Mouse (Mus musculus) spleen, postnatal 10 days (tissue): ENCODE measurements around the gene Exosc2.
A peak's percentile ranks its signal among the peaks of the same experiment; 100 is the strongest.

Source experiments
- DNase-seq, 2 experiments: peaks; one replicate each; pipeline ENCODE4 v3.0.0; 2021 to 2022; ENCODE audit warnings: low spot score in 2 of 2

The Exosc2 gene

GRCm38 (mm10) chr2:31670551-31671035 is at the start of gene Exosc2:
Gene Exosc2, plus strand, starts transcription at chr2:31670715.
- peak; percentile 88 to 91 for DNase-seq

- no peak for DNase-seq
Observed at GRCm38 (mm10) chr2:31633531-31633930, 37.0 kb upstream of the Exosc2 start.

DNA sequence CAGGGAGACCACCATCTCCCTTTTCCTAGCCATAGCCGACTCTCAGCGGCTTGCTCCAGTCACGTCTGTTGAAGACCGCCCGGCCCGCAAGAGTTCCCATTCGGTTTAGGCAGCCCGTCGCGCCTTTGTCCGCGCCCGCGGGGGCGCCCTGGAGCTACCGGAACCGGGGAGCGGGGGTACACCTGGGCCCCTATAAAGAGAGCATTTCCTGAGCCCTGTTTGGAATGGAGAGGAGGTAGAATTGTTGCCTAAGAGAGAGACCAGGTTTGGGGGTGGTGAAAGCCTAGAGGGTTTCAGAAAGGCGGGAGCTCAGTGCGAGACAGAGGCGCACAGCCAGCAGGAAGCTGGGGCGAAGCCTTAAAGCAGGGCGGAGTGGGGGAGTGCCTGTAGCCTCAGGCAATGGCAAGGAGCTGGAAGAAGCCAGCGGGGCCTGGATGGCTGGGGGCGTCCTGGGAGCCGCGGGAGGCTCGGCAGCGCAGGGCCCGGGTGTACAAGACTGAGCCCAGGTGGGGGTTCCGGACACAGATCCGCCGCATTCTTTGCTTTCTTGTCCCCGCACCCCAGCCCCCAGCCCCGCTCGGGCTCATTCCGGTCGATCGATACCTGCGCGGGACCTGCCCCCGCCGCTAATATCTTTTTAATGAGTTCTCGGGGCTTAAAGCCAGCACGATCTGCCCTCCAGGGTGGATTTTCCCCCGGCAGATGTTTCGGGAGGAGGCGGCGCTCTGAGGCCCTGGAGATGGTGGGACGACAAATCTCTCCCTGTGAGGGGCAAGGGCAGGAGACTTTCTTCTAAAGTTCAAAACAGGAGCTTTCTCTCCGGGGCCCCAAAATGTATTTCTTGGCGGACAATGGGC is 35.0 kb upstream of the Exosc2 start:
- DNase-seq: no peak

GRCm38 (mm10) chr2:31636138-31636741 is 34.3 kb upstream of the Exosc2 start:
- no peak for DNase-seq

DNA sequence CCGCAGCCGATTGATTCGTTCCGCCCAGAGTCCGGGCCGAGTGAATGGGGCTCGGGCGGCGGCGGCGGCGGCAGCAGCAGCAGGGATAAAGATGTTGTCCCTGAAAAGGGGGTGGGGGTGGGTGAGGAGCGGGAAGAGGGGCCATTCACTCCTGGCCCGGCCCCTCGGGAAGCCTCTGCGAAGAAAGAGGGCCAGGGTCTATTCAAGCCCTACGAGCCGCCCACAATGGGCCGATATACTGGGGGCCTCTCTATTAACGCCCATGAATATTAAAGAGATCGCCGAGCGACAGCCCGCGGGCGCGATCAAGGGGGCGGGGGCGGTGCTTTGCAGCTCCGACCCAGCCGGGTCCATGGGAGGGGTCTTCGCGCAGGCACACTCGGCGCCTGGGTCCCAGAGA is 33.8 kb upstream of the Exosc2 start:
- no peak for DNase-seq

GRCm38 (mm10) chr2:31637311-31637710 is 33.2 kb upstream of the Exosc2 start:
- DNase-seq: no peak

DNA sequence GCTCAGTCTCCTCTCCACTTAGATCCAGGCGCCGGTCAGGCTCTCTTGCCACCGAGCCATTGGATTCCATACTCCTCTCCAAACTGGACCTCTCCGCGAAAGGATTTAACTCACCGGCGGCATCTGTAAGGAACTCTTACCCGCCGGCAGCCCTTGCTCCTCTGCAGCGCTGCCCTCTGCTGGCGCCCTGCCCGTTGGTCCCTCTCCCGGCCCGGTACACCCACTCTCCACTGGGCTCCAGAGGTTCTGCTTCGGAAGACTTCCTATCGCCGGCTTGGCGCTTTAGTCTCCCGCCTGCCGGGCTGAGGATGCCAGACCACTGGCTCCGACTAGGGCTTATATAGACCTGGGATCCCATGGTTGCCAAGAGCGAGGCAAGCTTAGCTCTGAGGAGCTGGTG is 32.7 kb upstream of the Exosc2 start:
- DNase-seq: peak in 1 of 2 experiments; percentile 53

DNA sequence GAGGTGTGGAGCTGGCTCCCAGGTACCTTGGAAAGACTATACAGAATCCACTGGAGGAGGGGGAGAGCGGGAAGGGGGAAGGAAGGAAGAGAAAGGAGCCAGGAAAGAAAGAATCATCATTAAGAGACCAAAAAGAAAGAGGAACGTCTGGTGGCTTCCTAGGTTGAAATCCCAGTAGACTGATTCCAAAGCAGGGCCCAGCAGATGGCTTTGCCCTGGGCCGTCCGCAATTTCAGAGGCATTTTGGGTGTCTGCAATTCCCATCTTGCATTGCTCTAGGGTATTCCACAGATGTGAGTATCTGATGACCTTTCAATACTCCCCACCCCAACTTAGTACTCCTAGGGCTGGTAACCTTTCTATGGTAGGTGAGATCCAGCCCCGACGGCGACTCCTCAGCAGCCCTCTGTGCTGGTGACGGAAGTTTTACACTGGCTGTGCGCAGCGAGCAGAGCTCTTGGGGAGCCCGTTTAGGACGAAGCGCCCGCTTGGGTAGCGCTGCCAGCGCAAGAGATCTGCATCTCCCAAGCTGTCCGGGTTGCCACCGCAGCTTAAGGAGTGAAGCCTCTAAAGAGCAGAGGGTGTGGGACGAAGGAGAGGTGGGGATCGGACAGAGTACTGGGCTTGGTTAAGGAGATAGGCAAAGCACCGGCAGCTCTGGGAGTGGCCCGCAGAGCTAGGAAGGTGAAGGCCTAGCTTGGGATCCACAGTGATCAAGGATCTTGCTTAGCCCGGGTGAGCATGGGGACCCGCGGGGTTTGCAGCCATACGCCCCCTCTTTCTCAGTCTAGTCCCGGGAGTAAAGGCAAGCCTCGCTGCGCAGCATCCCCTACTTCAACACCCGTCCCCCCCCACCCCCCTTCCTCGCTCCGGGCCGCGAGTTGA is 31.7 kb upstream of the Exosc2 start:
- no peak for DNase-seq

DNA sequence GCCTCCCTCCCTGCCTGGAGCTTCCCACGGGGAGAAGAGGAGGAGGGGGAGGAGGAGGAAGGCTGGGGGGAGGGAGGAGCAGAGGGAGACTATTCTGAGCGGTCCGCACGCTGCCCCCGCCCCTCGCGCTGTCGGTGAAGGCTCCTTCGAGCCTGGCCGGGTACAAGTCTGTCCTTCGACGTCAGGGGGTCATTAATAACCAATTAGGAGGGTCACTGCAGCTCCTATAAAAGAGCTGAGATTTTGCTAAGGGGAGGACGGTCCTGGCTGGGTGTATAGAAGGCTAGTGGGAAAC is 31.1 kb upstream of the Exosc2 start:
- no peak for DNase-seq

DNA sequence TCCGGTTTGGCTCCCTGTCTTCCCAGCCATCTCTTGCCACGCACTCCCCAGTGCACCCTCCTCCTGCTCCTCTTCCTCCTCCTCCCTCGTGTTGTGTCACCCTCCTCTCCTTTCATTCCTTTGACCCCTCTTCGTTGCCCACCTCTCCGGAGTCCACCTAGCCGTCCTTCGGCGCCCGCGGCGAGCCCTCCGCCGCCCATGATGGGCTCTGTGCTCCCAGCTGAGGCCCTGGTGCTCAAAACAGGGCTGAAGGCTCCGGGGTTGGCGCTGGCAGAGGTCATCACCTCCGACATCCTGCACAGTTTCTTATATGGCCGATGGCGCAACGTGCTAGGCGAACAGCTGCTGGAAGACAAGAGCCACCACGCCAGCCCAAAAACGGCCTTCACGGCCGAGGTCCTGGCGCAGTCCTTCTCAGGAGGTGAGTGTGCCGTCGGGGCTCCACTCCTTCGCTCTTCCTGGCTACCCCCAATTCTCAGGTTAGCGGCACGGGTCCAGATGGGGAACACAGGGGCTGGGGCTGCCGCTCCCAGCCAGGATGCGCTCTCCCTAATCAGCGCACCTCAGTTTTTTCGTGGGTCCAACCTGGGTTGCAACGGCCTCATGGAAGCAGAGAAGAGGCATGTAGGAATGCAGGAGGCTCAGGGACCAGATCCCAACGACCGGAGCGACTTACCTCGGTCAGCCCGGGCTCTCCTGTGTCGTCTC is 30.5 kb upstream of the Exosc2 start, which contains the start of gene Prdm12:
TSS of gene Prdm12 (plus strand) at position 137 of the 708 bp plus-strand sequence.
- DNase-seq: no peak

- DNase-seq: no peak
Observed at GRCm38 (mm10) chr2:31640609-31641507, 29.7 kb upstream of the Exosc2 start.

DNA sequence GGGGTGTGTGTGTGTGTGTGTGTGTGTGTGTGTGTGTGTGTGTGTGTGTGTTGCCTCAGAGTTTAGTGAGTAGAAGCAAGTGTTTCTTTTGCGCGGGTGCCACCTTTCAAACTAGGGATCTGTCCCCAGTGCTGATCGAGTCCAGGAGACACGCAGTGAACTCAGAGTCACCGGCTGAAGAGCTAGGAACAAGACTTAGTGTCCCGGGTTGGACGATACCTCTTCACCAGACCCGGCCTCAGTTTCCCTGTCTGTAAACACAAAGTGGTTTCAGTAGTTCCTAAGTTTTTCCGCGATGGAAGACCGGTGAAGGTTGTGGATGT is 29.0 kb upstream of the Exosc2 start:
- DNase-seq: no peak

DNA sequence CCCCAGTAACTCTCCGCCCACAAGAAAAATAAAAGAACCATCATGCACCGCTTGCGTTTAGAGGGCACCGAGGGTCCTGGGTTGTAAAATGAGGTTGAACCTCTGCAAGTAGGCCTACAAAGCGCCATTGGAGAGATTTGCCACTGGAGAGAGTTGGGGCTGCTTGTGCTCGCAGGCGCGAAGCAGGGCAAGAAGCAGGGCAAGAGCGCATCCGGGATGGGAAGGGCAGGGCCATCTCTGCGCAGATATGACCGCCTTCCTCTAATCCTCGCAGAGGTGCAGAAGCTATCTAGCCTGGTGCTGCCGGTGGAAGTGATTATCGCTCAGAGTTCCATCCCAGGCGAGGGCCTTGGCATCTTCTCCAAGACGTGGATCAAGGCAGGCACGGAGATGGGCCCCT is 28.6 kb upstream of the Exosc2 start:
- no peak for DNase-seq

DNA sequence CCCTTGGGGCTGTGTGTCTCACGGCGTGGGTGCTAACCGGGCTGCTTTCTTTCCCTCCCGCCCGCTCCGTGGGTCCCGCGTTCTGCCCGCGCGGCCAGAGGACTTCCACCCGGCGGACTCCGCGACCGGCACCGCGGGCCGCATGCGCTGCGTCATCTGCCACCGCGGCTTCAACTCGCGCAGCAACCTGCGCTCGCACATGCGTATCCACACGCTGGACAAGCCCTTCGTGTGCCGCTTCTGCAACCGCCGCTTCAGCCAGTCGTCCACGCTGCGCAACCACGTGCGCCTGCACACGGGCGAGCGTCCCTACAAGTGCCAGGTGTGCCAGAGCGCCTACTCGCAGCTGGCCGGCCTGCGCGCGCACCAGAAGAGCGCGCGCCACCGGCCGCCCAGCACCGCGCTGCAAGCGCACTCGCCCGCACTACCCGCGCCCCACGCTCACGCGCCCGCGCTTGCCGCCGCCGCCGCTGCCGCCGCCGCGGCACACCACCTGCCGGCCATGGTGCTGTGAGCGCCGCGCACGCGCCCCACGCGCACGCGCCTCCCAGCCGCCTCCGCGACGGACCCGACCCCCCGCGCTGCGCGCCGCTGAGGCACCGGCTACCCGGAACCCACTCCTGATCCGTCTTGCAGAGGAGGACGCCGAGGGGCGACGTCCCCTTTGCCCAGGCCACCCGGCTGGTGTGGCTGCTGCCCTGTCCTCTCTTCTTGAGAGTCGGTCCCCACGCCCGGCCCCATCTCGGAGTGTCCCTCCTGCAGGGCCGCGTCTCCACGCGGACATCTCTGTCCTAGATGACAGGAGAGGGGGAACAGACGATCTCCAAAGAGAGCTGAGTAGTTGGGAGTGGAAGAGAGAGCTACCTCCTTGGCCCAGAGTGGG is 16.3 kb upstream of the Exosc2 start:
- peak in 1 of 2 experiments; percentile 30 for DNase-seq

DNA sequence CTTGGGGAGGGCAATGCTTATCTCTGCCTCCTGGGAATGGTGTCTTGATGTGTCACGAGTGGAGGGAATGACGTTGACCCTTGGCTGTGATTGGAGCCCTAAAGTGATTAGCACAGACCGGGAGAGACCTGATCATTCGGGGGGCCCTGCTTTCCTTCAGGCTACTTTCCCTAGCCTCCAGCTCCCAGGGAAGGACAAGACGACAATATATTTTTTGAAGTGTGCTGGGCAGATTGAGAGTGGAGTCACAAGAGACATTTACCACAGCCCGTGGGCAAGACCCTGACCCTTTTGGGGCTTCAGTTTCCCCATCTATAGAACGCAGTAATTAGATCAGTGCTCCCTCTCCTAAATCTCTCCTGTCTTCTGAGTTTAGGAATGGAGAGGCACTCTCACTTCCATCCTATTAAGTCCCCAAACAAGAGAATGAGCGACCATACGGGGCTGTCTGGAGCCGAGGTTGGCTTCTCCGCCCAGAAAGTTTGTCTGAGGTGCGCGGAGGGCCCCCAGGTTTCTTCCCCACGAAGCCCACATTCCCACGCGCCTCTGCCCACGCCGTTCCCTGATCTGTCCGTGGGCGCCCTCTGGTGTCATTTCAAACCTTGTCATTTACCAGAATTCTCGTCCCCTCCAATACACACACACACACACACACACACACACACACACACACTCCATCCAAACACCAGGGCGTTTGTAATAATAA is 15.5 kb upstream of the Exosc2 start:
- peak in 1 of 2 experiments; percentile 62 for DNase-seq

DNA sequence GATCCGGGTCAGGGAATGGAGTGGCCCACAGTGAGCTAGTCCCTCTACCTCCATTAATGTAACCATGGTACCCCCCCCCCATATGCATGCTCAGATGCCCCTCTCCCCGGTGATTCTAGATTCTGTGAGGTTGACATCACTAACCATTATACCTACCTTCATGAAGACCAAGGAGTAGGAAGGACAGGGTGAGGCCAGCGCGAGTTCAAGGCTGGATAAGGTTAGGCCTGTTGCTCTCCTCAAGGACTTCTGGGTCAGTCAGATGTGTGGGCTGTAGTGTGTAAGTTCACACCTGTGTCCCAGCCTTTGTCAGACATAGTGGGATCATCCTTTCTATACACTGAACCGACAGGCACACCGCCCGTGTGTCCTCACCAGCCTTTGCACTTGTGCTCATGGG is 14.1 kb upstream of the Exosc2 start:
- DNase-seq: no peak

- no peak for DNase-seq
Observed at GRCm38 (mm10) chr2:31662939-31663803, 7.3 kb upstream of the Exosc2 start.

DNA sequence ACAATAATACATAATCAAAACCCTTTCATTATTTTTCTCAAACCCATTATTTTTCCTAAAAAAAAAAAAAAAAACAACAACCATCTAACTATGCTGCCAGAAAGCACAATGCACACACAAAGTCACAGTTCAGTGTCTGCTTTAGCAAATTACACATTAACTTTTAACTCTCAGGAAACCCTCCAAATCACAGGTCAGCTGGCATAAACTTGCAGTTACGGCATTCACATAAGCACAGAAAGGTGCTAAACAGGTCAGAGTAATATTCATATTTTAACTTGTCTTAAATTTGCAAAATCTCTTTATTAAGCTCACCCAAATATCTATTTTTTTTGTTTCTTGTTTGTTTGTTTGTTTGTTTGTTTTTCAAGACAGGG is 6.7 kb upstream of the Exosc2 start:
- DNase-seq: no peak
